Mouse (Mus musculus): ENCODE measurements at regions not wholly inside any gene's neighbourhood (a gene's known extent, or its start where the extent isn't known, plus 50 kb on each side); places are given as distances from the start of the nearest gene placed in this dataset.

GRCm38 (mm10) chr4:95417075-95417474, 140.2 kb upstream of the Fggy start:
- no peak for DNase-seq

- no peak for DNase-seq
Measured at GRCm38 (mm10) chr4:95426563-95426962, 130.7 kb upstream of the Fggy start.

GRCm38 (mm10) chr4:95434543-95434942, 122.8 kb upstream of the Fggy start:
- DNase-seq, result no peak

GRCm38 (mm10) chr4:95435080-95435479, 122.2 kb upstream of the Fggy start:
- no peak for DNase-seq

- DNase-seq, result no peak
Measured at GRCm38 (mm10) chr4:95439834-95440233, 117.5 kb upstream of the Fggy start.

GRCm38 (mm10) chr4:95443854-95444811, 113.2 kb upstream of the Fggy start:
- no peak for DNase-seq

GRCm38 (mm10) chr4:95450286-95450685, 107.0 kb upstream of the Fggy start:
- DNase-seq, result no peak

- DNase-seq, result no peak
Measured at GRCm38 (mm10) chr4:95451831-95452230, 105.5 kb upstream of the Fggy start.

- no peak for DNase-seq
Measured at GRCm38 (mm10) chr4:95456318-95456717, 101.0 kb upstream of the Fggy start.

- no peak for DNase-seq
Measured at GRCm38 (mm10) chr4:95456943-95457342, 100.4 kb upstream of the Fggy start.

GRCm38 (mm10) chr4:95462476-95462875, 94.8 kb upstream of the Fggy start:
- no peak for DNase-seq

- no peak for DNase-seq
Measured at GRCm38 (mm10) chr4:95463082-95463825, 94.1 kb upstream of the Fggy start.

- DNase-seq, result no peak
Measured at GRCm38 (mm10) chr4:95466647-95467046, 90.7 kb upstream of the Fggy start.

- no peak for DNase-seq
Measured at GRCm38 (mm10) chr4:95467526-95467925, 89.8 kb upstream of the Fggy start.

GRCm38 (mm10) chr4:95474726-95475406, 82.4 kb upstream of the Fggy start:
- no peak for DNase-seq

- DNase-seq, result no peak
Measured at GRCm38 (mm10) chr4:95476071-95476724, 81.1 kb upstream of the Fggy start.

- DNase-seq, result no peak
Measured at GRCm38 (mm10) chr4:95483571-95483970, 73.7 kb upstream of the Fggy start.

- DNase-seq, result no peak
Measured at GRCm38 (mm10) chr4:95487323-95487722, 70.0 kb upstream of the Fggy start.

- DNase-seq, result no peak
Measured at GRCm38 (mm10) chr4:95487969-95488368, 69.3 kb upstream of the Fggy start.

- no peak for DNase-seq
Measured at GRCm38 (mm10) chr4:95489059-95489458, 68.2 kb upstream of the Fggy start.

GRCm38 (mm10) chr4:95500265-95500664, 57.0 kb upstream of the Fggy start:
- no peak for DNase-seq

GRCm38 (mm10) chr4:95501164-95501563, 56.1 kb upstream of the Fggy start:
- no peak for DNase-seq

Measured in spleen, adult 18-20 months (tissue).